Mouse (Mus musculus): ENCODE measurements around the gene Slc28a1. TPM values are rescaled to one million over a fixed set of nuclear protein-coding genes. Genes with fewer than 3 reads are reported as not detected.

Slc28a1 gene
- polyA plus RNA-seq, 1 experiment from 2014 or later, result not detected

GRCm38 (mm10) chr7:81219321-81219720, 104.7 kb downstream of the Slc28a1 start:
- ATAC-seq, result no peak
- Histone ChIP-seq H3K27ac (ENCODE audit: low read length) (no peak overlapping the region), H3K9ac (ENCODE audit: low read depth, low read length) (no peak overlapping the region), H3K27me3 (ENCODE audit: control insufficient read depth, insufficient read depth, low read depth, low read length) (peaks cover 16% of the 10 kb centered on the region), H3K36me3 (ENCODE audit: control insufficient read depth, insufficient read depth, low read length) (no peaks in the 10 kb centered on the region), H3K4me2 (ENCODE audit: low read length) (no peak overlapping the region), H3K4me3 (ENCODE audit: low read depth, low read length) (no peak overlapping the region), H3K4me1 (ENCODE audit: control insufficient read depth, insufficient read depth, low read length) (no peaks in the 10 kb centered on the region), H3K9me3 (replicated peaks; ENCODE audit: control insufficient read depth, low read length, poor library complexity, severe bottlenecking) (no peaks in the 10 kb centered on the region)
- 57% methylated on average over 7 of the region's 7 CpGs for WGBS

Other genes starting within 250 kb of the Slc28a1 start
- gene Wdr73, start 213.5 kb upstream of the Slc28a1 start, polyA plus RNA-seq (2015; fragmentation: Nextera tagmentation; extraction: Ambion mirVana), result 35.1 and 36.3 TPM in 2 replicates
- 4.6 and 5.9 TPM in 2 replicates for gene Nmb, start 209.7 kb upstream of the Slc28a1 start, polyA plus RNA-seq (2015; fragmentation: Nextera tagmentation; extraction: Ambion mirVana)
- gene Sec11a, start 167.0 kb upstream of the Slc28a1 start, polyA plus RNA-seq (2015; fragmentation: Nextera tagmentation; extraction: Ambion mirVana), result 156 and 157 TPM in 2 replicates
- 10.2 and 10.6 TPM in 2 replicates for gene Zfp592, start 121.1 kb upstream of the Slc28a1 start, polyA plus RNA-seq (2015; fragmentation: Nextera tagmentation; extraction: Ambion mirVana)
- 0.14 and 0.16 TPM in 2 replicates for gene Alpk3, start 57.2 kb upstream of the Slc28a1 start, polyA plus RNA-seq (2015; fragmentation: Nextera tagmentation; extraction: Ambion mirVana)
- gene Pde8a, start 98.8 kb downstream of the Slc28a1 start, polyA plus RNA-seq (2015; fragmentation: Nextera tagmentation; extraction: Ambion mirVana), result 1.6 and 2.3 TPM in 2 replicates
- 594 and 636 TPM in 2 replicates for gene Rps17, start 230.5 kb downstream of the Slc28a1 start, polyA plus RNA-seq (2015; fragmentation: Nextera tagmentation; extraction: Ambion mirVana)